Mouse (Mus musculus): Measurements from ENCODE around the gene Herc1. TPM values are rescaled to one million over a fixed set of nuclear protein-coding genes. Genes with fewer than 3 reads are reported as not detected.

Herc1 gene
- polyA plus RNA-seq, 1 experiment from 2014 or later, result 19.9 TPM

GRCm38 (mm10) chr9:66513661-66514255 lies 163.5 kb downstream of the Herc1 start:
- WGBS, result 85% methylated on average over 4 of the region's 4 CpGs
- Histone ChIP-seq H3K4me3 (replicated peaks) (no peak overlapping the region), H3K36me3 (peaks cover 37% of the 10 kb centered on the region), H3K9me3 (replicated peaks) (no peaks in the 10 kb centered on the region), H3K4me2 (replicated peaks) (no peak overlapping the region), H3K27me3 (no peaks in the 10 kb centered on the region), H3K9ac (no peak overlapping the region), H3K4me1 (peaks cover 29% of the 10 kb centered on the region), H3K27ac (replicated peaks) (peak overlapping the region; percentile 98)
- ATAC-seq (ENCODE audit: insufficient number of reproducible peaks, low FRiP score, low TSS enrichment, low read depth), result no peak

- Histone ChIP-seq H3K4me1 (peaks cover 29% of the 10 kb centered on the region), H3K9ac (no peak within 1 kb of the TSS), H3K36me3 (peaks cover 37% of the 10 kb centered on the region), H3K27me3 (no peaks in the 10 kb centered on the region), H3K27ac (replicated peaks) (peak within 1 kb of the TSS; percentile 98), H3K9me3 (replicated peaks) (no peaks in the 10 kb centered on the region), H3K4me2 (replicated peaks) (no peak within 1 kb of the TSS), H3K4me3 (replicated peaks) (no peak within 1 kb of the TSS)
- no peak for ATAC-seq (ENCODE audit: insufficient number of reproducible peaks, low FRiP score, low TSS enrichment, low read depth)
- 59% methylated on average over 17 of the region's 17 CpGs for WGBS
Observed at GRCm38 (mm10) chr9:66514256-66514770, 164.1 kb downstream of the Herc1 start, which contains the start of gene Fbxl22. Gene Fbxl22 (minus strand): TSS chr9:66514593.

GRCm38 (mm10) chr9:66515115-66515514 lies 164.9 kb downstream of the Herc1 start:
- Histone ChIP-seq H3K9ac (no peak overlapping the region), H3K4me2 (replicated peaks) (no peak overlapping the region), H3K9me3 (replicated peaks) (no peaks in the 10 kb centered on the region), H3K4me3 (replicated peaks) (no peak overlapping the region), H3K27me3 (no peaks in the 10 kb centered on the region), H3K4me1 (peaks cover 29% of the 10 kb centered on the region), H3K27ac (replicated peaks) (no peak overlapping the region), H3K36me3 (peaks cover 43% of the 10 kb centered on the region)
- ATAC-seq (ENCODE audit: insufficient number of reproducible peaks, low FRiP score, low TSS enrichment, low read depth), result no peak
- 69% methylated on average over 2 of the region's 2 CpGs for WGBS

- 93% methylated on average over 10 of the region's 10 CpGs for WGBS
- Histone ChIP-seq H3K27me3 (no peaks in the 10 kb centered on the region), H3K4me2 (replicated peaks) (no peak overlapping the region), H3K9ac (no peak overlapping the region), H3K4me1 (peaks cover 23% of the 10 kb centered on the region), H3K9me3 (replicated peaks) (no peaks in the 10 kb centered on the region), H3K4me3 (replicated peaks) (no peak overlapping the region), H3K27ac (replicated peaks) (no peak overlapping the region), H3K36me3 (peaks cover 49% of the 10 kb centered on the region)
- no peak for ATAC-seq (ENCODE audit: insufficient number of reproducible peaks, low FRiP score, low TSS enrichment, low read depth)
Observed at GRCm38 (mm10) chr9:66515680-66516210, 165.5 kb downstream of the Herc1 start.

GRCm38 (mm10) chr9:66516296-66516940 lies 166.2 kb downstream of the Herc1 start:
- Histone ChIP-seq H3K27me3 (no peaks in the 10 kb centered on the region), H3K9me3 (replicated peaks) (no peaks in the 10 kb centered on the region), H3K27ac (replicated peaks) (no peak overlapping the region), H3K4me2 (replicated peaks) (no peak overlapping the region), H3K4me3 (replicated peaks) (no peak overlapping the region), H3K36me3 (peaks cover 52% of the 10 kb centered on the region), H3K4me1 (peaks cover 19% of the 10 kb centered on the region), H3K9ac (no peak overlapping the region)
- 86% methylated on average over 6 of the region's 6 CpGs for WGBS
- no peak for ATAC-seq (ENCODE audit: insufficient number of reproducible peaks, low FRiP score, low TSS enrichment, low read depth)

GRCm38 (mm10) chr9:66517746-66518145 lies 167.5 kb downstream of the Herc1 start:
- ATAC-seq (ENCODE audit: insufficient number of reproducible peaks, low FRiP score, low TSS enrichment, low read depth), result no peak
- peaks cover 62% of the 10 kb centered on the region for H3K36me3 ChIP-seq

GRCm38 (mm10) chr9:66518251-66518650 lies 168.0 kb downstream of the Herc1 start:
- ATAC-seq (ENCODE audit: insufficient number of reproducible peaks, low FRiP score, low TSS enrichment, low read depth), result no peak
- Histone ChIP-seq H3K4me3 (replicated peaks) (no peak overlapping the region), H3K27ac (replicated peaks) (no peak overlapping the region), H3K36me3 (peaks cover 67% of the 10 kb centered on the region), H3K27me3 (no peaks in the 10 kb centered on the region), H3K4me1 (peaks cover 10% of the 10 kb centered on the region), H3K9me3 (replicated peaks) (no peaks in the 10 kb centered on the region), H3K4me2 (replicated peaks) (no peak overlapping the region), H3K9ac (no peak overlapping the region)
- 85% methylated on average over 5 of the region's 5 CpGs for WGBS

More at GRCm38 (mm10) chr9:66517746-66518145, 167.5 kb downstream of the Herc1 start:
- Histone ChIP-seq H3K4me2 (replicated peaks) (no peak overlapping the region), H3K4me1 (peaks cover 15% of the 10 kb centered on the region), H3K9ac (no peak overlapping the region), H3K27me3 (no peaks in the 10 kb centered on the region), H3K27ac (replicated peaks) (no peak overlapping the region), H3K4me3 (replicated peaks) (no peak overlapping the region), H3K9me3 (replicated peaks) (no peaks in the 10 kb centered on the region)
- 90% methylated on average over 10 of the region's 10 CpGs for WGBS

GRCm38 (mm10) chr9:66518901-66519300 lies 168.7 kb downstream of the Herc1 start:
- Histone ChIP-seq H3K4me3 (replicated peaks) (no peak overlapping the region), H3K9me3 (replicated peaks) (no peaks in the 10 kb centered on the region), H3K27ac (replicated peaks) (peak overlapping the region; percentile 39; the same call in 1 of the 2 replicates), H3K4me2 (replicated peaks) (no peak overlapping the region), H3K27me3 (no peaks in the 10 kb centered on the region), H3K36me3 (peaks cover 73% of the 10 kb centered on the region), H3K4me1 (peaks cover 4% of the 10 kb centered on the region), H3K9ac (no peak overlapping the region)
- ATAC-seq (ENCODE audit: insufficient number of reproducible peaks, low FRiP score, low TSS enrichment, low read depth), result no peak
- 69% methylated on average over 5 of the region's 5 CpGs for WGBS

- Histone ChIP-seq H3K4me1 (no peaks in the 10 kb centered on the region), H3K36me3 (peaks cover 78% of the 10 kb centered on the region), H3K4me2 (replicated peaks) (no peak overlapping the region), H3K27ac (replicated peaks) (no peak overlapping the region), H3K9me3 (replicated peaks) (no peaks in the 10 kb centered on the region), H3K27me3 (no peaks in the 10 kb centered on the region), H3K9ac (no peak overlapping the region), H3K4me3 (replicated peaks) (no peak overlapping the region)
- 91% methylated on average over 4 of the region's 4 CpGs for WGBS
- no peak for ATAC-seq (ENCODE audit: insufficient number of reproducible peaks, low FRiP score, low TSS enrichment, low read depth)
Observed at GRCm38 (mm10) chr9:66520299-66520698, 170.0 kb downstream of the Herc1 start.

GRCm38 (mm10) chr9:66521595-66521994 lies 171.3 kb downstream of the Herc1 start:
- no peak overlapping the region for H3K4me2 ChIP-seq (replicated peaks)

GRCm38 (mm10) chr9:66542785-66543184 lies 192.5 kb downstream of the Herc1 start:
- Histone ChIP-seq H3K9ac (no peak overlapping the region), H3K27me3 (no peaks in the 10 kb centered on the region), H3K4me2 (replicated peaks) (no peak overlapping the region), H3K4me1 (no peaks in the 10 kb centered on the region), H3K9me3 (replicated peaks) (no peaks in the 10 kb centered on the region), H3K27ac (replicated peaks) (no peak overlapping the region), H3K36me3 (peaks cover 65% of the 10 kb centered on the region), H3K4me3 (replicated peaks) (no peak overlapping the region)
- 85% methylated on average over 4 of the region's 4 CpGs for WGBS
- ATAC-seq (ENCODE audit: insufficient number of reproducible peaks, low FRiP score, low TSS enrichment, low read depth), result no peak

More at GRCm38 (mm10) chr9:66521595-66521994, 171.3 kb downstream of the Herc1 start:
- Histone ChIP-seq H3K4me3 (replicated peaks) (no peak overlapping the region), H3K27ac (replicated peaks) (no peak overlapping the region), H3K9ac (no peak overlapping the region), H3K4me1 (no peaks in the 10 kb centered on the region), H3K9me3 (replicated peaks) (no peaks in the 10 kb centered on the region), H3K27me3 (no peaks in the 10 kb centered on the region), H3K36me3 (peaks cover 81% of the 10 kb centered on the region)
- no peak for ATAC-seq (ENCODE audit: insufficient number of reproducible peaks, low FRiP score, low TSS enrichment, low read depth)
- 97% methylated on average over 3 of the region's 3 CpGs for WGBS
